Mouse (Mus musculus) lung, adult 2 months (tissue): ENCODE results near the gene Clip3. TPM values are rescaled to one million over a fixed set of nuclear protein-coding genes. Genes with fewer than 3 reads are reported as not detected.

Experiments
- DNase-seq: peaks from one replicate; pipeline ENCODE4 v3.0.0; 2022
- H3K4me1 ChIP-seq: fragments of 200-500 bp; 2 replicates; pipeline ENCODE4 v1.6.1; 2011; ENCODE audit warnings: low read length; ENCODE audit not compliant: control insufficient read depth, insufficient read depth
- H3K4me3 ChIP-seq: fragments of 200-500 bp; replicated peaks from 2 replicates; pipeline ENCODE3; 2011; ENCODE audit warnings: low read depth, mild to moderate bottlenecking, control low read depth, low read length; ENCODE audit errors: extremely low read depth
- CTCF ChIP-seq: fragments of 200-500 bp; IDR thresholded peaks from 2 replicates; pipeline ENCODE4 v1.5.1; 2011; ENCODE audit warnings: mild to moderate bottlenecking, low read length, control low read depth; ENCODE audit not compliant: insufficient read depth
- POLR2A ChIP-seq: fragments of 200-500 bp; IDR thresholded peaks from 2 replicates; pipeline ENCODE4 v1.6.1; 2011; ENCODE audit warnings: low read depth, mild to moderate bottlenecking, control low read depth, low read length, borderline replicate concordance; ENCODE audit errors: extremely low read depth
- WGBS: fragments of 180-500 bp; shearing (Covaris S2); methylation state at CpG from one replicate; pipeline ENCODE4 v1.1.7; 2018; 5-methylcytosine and 5-hydroxymethylcytosine counted together
- polyA plus RNA-seq: library from polyadenylated mRNA; depleted of rRNA; stranded (reverse); fragments of >200 nt; gene quantifications from 2 replicates; pipeline ENCODE4 v1.2.3, GENCODE M21; 2012

Gene Clip3
- polyA plus RNA-seq, 1 experiment, result 7.7 TPM

GRCm38 (mm10) chr7:30294296-30294695 is 2.8 kb downstream of the Clip3 start:
- no peak for DNase-seq
- Histone ChIP-seq H3K4me3 (no peak overlapping the region), H3K4me1 (no peaks in the 10 kb centered on the region)
- TF ChIP-seq POLR2A (no peak), CTCF (no peak)
- WGBS, result 77% methylated on average over 5 of the region's 5 CpGs

GRCm38 (mm10) chr7:30295103-30295502 is 3.6 kb downstream of the Clip3 start:
- DNase-seq, result no peak
- Histone ChIP-seq H3K4me3 (no peak overlapping the region), H3K4me1 (no peaks in the 10 kb centered on the region)
- WGBS, result 47% methylated on average over 10 of the region's 10 CpGs
- TF ChIP-seq CTCF (no peak), POLR2A (no peak)

- Histone ChIP-seq H3K4me1 (no peaks in the 10 kb centered on the region), H3K4me3 (no peak overlapping the region)
- no peak for DNase-seq
- 91% methylated on average over 15 of the region's 15 CpGs for WGBS
- no peak for TF ChIP-seq POLR2A
- TF ChIP-seq CTCF, result no peak
Measured at GRCm38 (mm10) chr7:30296816-30297215, 5.3 kb downstream of the Clip3 start.

- no peak overlapping the region for H3K4me3 ChIP-seq
- no peak for DNase-seq
- no peaks in the 10 kb centered on the region for H3K4me1 ChIP-seq
- 78% methylated on average over 16 of the region's 16 CpGs for WGBS
- TF ChIP-seq POLR2A, result no peak
- no peak for TF ChIP-seq CTCF
Measured at GRCm38 (mm10) chr7:30297266-30297665, 5.7 kb downstream of the Clip3 start.

GRCm38 (mm10) chr7:30300914-30301313 is 9.4 kb downstream of the Clip3 start:
- Histone ChIP-seq H3K4me3 (no peak overlapping the region), H3K4me1 (no peaks in the 10 kb centered on the region)
- no peak for DNase-seq
- TF ChIP-seq CTCF (peak; percentile 70), POLR2A (no peak)
- 46% methylated on average over 3 of the region's 3 CpGs for WGBS

GRCm38 (mm10) chr7:30306083-30306779 is 14.7 kb downstream of the Clip3 start:
- H3K4me3 ChIP-seq, result no peak overlapping the region
- no peak for DNase-seq
- whole genome bisulfite sequencing, result 90% methylated on average over 16 of the region's 16 CpGs
- TF ChIP-seq POLR2A (no peak), CTCF (no peak)
- H3K4me1 ChIP-seq, result peaks cover 5% of the 10 kb centered on the region

- 6% methylated on average over 27 of the region's 27 CpGs for WGBS
- peak; percentile 85 for DNase-seq
- TF ChIP-seq CTCF (0 out of 2 replicates have a peak, but pooled peaks have one; percentile 4), POLR2A (peak; percentile 96)
- H3K4me1 ChIP-seq, result peaks cover 5% of the 10 kb centered on the region
- H3K4me3 ChIP-seq, result peak within 1 kb of the TSS; percentile 73
Measured at GRCm38 (mm10) chr7:30308076-30309005, 16.8 kb downstream of the Clip3 start, which contains the start of gene Alkbh6. Alkbh6 (plus strand) TSS chr7:30308717.

- TF ChIP-seq POLR2A, result no peak
- Histone ChIP-seq H3K4me1 (peaks cover 5% of the 10 kb centered on the region), H3K4me3 (no peak overlapping the region)
- DNase-seq, result no peak
- WGBS, result 52% methylated on average over 15 of the region's 15 CpGs
Measured at GRCm38 (mm10) chr7:30309395-30310129, 18.0 kb downstream of the Clip3 start.

GRCm38 (mm10) chr7:30310136-30310535 is 18.6 kb downstream of the Clip3 start:
- TF ChIP-seq CTCF (no peak), POLR2A (no peak)
- WGBS, result 80% methylated on average over 12 of the region's 12 CpGs
- Histone ChIP-seq H3K4me3 (no peak overlapping the region), H3K4me1 (peaks cover 5% of the 10 kb centered on the region)
- DNase-seq, result no peak
